Mouse (Mus musculus) C2C12 (cell line): ENCODE data around the gene Ptma. TPM values are rescaled to one million over a fixed set of nuclear protein-coding genes. Genes with fewer than 3 reads are reported as not detected.
"Not testable (repeated sequence)": the region's sequence is repeated elsewhere in the genome, so short reads cannot be mapped to it uniquely, and the experiment has no call there.

Experiments used
- H3K27me3 ChIP-seq: one replicate; pipeline ENCODE4 v1.6.1; 2011; ENCODE audit not compliant: control insufficient read depth, insufficient read depth, insufficient read length
- H3K36me3 ChIP-seq: one replicate; pipeline ENCODE4 v1.6.1; 2011; ENCODE audit not compliant: control insufficient read depth, insufficient read depth
- H3K4me3 ChIP-seq: one replicate; pipeline ENCODE4 v1.5.1; 2011; ENCODE audit warnings: mild to moderate bottlenecking, control low read depth; ENCODE audit not compliant: poor library complexity, insufficient read depth, severe bottlenecking
- H3K79me2 ChIP-seq: one replicate; pipeline ENCODE4 v1.6.1; 2011; ENCODE audit not compliant: control insufficient read depth, insufficient read depth
- H3K79me3 ChIP-seq: one replicate; pipeline ENCODE4 v1.6.1; 2011; ENCODE audit warnings: low read depth, control low read depth
- H3ac ChIP-seq: one replicate; pipeline ENCODE3; 2011; ENCODE audit warnings: low read depth; ENCODE audit not compliant: control insufficient read depth, insufficient read length
- CEBPB ChIP-seq: IDR thresholded peaks from one replicate; pipeline ENCODE4 v1.6.1; 2011; ENCODE audit warnings: low read depth, mild to moderate bottlenecking, control low read depth, moderate library complexity
- CTCF ChIP-seq: IDR thresholded peaks from one replicate; pipeline ENCODE4 v1.5.1; 2011; ENCODE audit not compliant: control insufficient read depth, insufficient read depth, insufficient read length
- FOSL1 ChIP-seq: IDR thresholded peaks from one replicate; pipeline ENCODE4 v1.8.0; 2011; ENCODE audit warnings: mild to moderate bottlenecking, low read length; ENCODE audit not compliant: poor library complexity, insufficient read depth, severe bottlenecking
- MAX ChIP-seq: IDR thresholded peaks from one replicate; pipeline ENCODE4 v1.6.1; 2011; ENCODE audit warnings: mild to moderate bottlenecking, control low read depth
- MYOD1 ChIP-seq: IDR thresholded peaks from one replicate; pipeline ENCODE4 v1.6.1; 2011; ENCODE audit warnings: low read depth; ENCODE audit not compliant: control insufficient read depth, insufficient read length
- MYOG ChIP-seq: IDR thresholded peaks from one replicate; pipeline ENCODE4 v1.6.1; 2011; ENCODE audit not compliant: control insufficient read depth, insufficient read length; ENCODE audit errors: extremely low read depth
- USF1 ChIP-seq: IDR thresholded peaks from one replicate; pipeline ENCODE4 v1.6.1; 2011; ENCODE audit warnings: low read depth, mild to moderate bottlenecking, control low read depth, moderate library complexity
- polyA plus RNA-seq: library from polyadenylated mRNA; unstranded; fragments of >200 nt; fragmentation: generic; extraction: Trizol; gene quantifications from one replicate; pipeline ENCODE4 v1.2.1, GENCODE M21; 2012; ENCODE audit warnings: missing spikeins

Gene Ptma
- polyA plus RNA-seq, 1 experiment: 2,542 TPM

- no peaks in the 10 kb centered on the region for H3K27me3 ChIP-seq
- H3K79me2 ChIP-seq: no peaks in the 10 kb centered on the region
- H3ac ChIP-seq: no peak overlapping the region
- no peak overlapping the region for H3K4me3 ChIP-seq
- H3K79me3 ChIP-seq: no peaks in the 10 kb centered on the region
- H3K36me3 ChIP-seq: no peaks in the 10 kb centered on the region
- TF ChIP-seq MAX: no peak
- TF ChIP-seq USF1: no peak
- TF ChIP-seq CTCF: no peak
- no peak for TF ChIP-seq MYOD1
- TF ChIP-seq MYOG: no peak
- TF ChIP-seq FOSL1: no peak
- TF ChIP-seq CEBPB: no peak
Measured at GRCm38 (mm10) chr1:86481468-86481867, 45.1 kb upstream of the Ptma start.

DNA sequence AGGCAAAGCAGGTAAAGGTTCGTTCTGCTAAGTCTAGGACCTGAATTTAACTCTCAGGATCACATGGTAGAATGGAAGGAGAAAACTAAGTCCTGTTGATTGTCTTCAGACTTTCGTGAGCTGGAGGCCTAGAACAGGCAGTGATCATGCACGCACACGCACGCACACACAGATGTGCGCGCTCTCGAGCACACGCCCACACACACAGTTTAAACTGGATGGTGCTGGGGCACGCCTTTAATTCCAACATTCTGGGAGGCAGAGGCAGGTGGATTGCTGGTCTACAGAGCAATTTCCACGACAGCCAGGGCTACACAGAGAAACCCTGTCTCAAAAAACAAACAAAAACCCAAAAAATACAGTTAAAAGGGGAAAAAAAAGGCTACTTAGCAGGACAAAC lies 44.2 kb upstream of the Ptma start:
- Histone ChIP-seq H3K79me2 (no peaks in the 10 kb centered on the region), H3K27me3 (no peaks in the 10 kb centered on the region), H3ac (no peak overlapping the region), H3K79me3 (no peaks in the 10 kb centered on the region), H3K4me3 (no peak overlapping the region), H3K36me3 (no peaks in the 10 kb centered on the region)
- TF ChIP-seq FOSL1 (no peak), CEBPB (no peak), MYOG (no peak), MYOD1 (no peak), USF1 (no peak), MAX (no peak), CTCF (no peak)

DNA sequence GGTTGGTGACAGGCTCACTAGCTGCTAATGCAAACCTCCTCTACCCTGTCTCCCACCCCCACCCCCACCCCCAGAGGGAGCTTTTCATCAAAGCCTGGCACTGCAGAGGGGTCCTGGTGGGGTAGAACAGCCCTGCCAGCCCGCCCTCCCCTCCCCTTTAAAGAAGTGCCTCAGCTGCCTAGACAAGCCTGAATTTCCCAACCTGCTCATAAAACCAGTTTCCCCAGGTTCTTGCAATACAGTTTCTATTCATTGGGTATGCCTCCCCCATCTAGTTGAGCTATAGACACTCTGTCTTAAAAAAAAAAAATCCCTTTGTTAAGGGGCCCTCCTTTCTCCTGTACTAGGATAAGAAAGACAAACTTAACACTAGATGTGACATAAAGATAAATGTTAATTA lies 43.8 kb upstream of the Ptma start:
- Histone ChIP-seq H3K79me2 (peaks cover 2% of the 10 kb centered on the region), H3K79me3 (peaks cover 1% of the 10 kb centered on the region), H3K4me3 (no peak overlapping the region), H3ac (no peak overlapping the region), H3K27me3 (no peaks in the 10 kb centered on the region), H3K36me3 (no peaks in the 10 kb centered on the region)
- TF ChIP-seq MYOG (no peak), USF1 (no peak), FOSL1 (no peak), CTCF (no peak), MAX (no peak), CEBPB (no peak), MYOD1 (no peak)

DNA sequence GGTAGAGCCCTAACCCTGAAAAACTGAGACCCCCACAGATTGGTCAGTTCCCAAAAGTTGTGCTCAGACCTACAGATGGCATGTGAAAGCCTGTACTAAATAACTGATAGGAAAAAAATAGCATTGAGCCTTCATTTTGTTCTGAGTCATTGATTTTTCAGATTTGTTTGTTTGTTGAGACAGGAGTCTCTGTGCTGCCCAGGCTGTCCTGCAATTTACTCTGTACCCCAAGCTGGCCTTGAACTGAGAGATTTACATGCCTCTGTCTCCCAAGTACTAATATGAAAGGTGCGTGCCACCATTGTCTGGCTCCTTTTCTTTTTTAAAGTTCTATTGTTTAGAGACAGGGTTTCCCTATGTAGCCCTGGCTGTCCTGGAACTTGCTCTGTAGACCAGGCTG lies 41.2 kb upstream of the Ptma start:
- TF ChIP-seq MYOD1 (no peak), USF1 (no peak), CEBPB (no peak), MAX (no peak), CTCF (no peak), MYOG (no peak), FOSL1 (no peak)
- no peak overlapping the region for H3K4me3 ChIP-seq
- no peaks in the 10 kb centered on the region for H3K27me3 ChIP-seq
- H3K79me2 ChIP-seq: peaks cover 13% of the 10 kb centered on the region
- H3ac ChIP-seq: no peak overlapping the region
- H3K36me3 ChIP-seq: no peaks in the 10 kb centered on the region
- H3K79me3 ChIP-seq: peaks cover 5% of the 10 kb centered on the region

- H3K27me3 ChIP-seq, H3K79me3 ChIP-seq, H3K36me3 ChIP-seq, H3ac ChIP-seq, H3K4me3 ChIP-seq: not testable (repeated sequence)
- peaks cover 13% of the 10 kb centered on the region for H3K79me2 ChIP-seq
Measured at GRCm38 (mm10) chr1:86485858-86486257, 40.7 kb upstream of the Ptma start.

GRCm38 (mm10) chr1:86486703-86487294 lies 39.7 kb upstream of the Ptma start:
- H3K79me3 ChIP-seq: peaks cover 5% of the 10 kb centered on the region
- no peaks in the 10 kb centered on the region for H3K36me3 ChIP-seq
- no peak for TF ChIP-seq CTCF
- peaks cover 13% of the 10 kb centered on the region for H3K79me2 ChIP-seq
- peak overlapping the region; percentile 91 for H3ac ChIP-seq
- peak overlapping the region; percentile 43 for H3K4me3 ChIP-seq
- no peaks in the 10 kb centered on the region for H3K27me3 ChIP-seq
